In genomic region chr12:86802899-86803298, GRCm38 (mm10) we compare ENCODE assay signal across 9 mouse cellular contexts.
DNase-seq lines count a peak whose midpoint lies in the region; ATAC-seq and TF ChIP-seq lines count a peak whose summit lies in the region.
"Had no signal": no experiment of that assay in that cellular context is flagged by ENCODE, and none has a peak within 500 bp of the region (broad histone marks: within the 10 kb centered on the region; RNA-seq: fewer than 3 reads in every experiment).

No protein-coding gene starts in this region.

- peak overlapping the region; percentile 99 for H3K27ac ChIP-seq in gastrocnemius, adult 2 months
- peak overlapping the region; percentile 96 for H3K27ac ChIP-seq in limb, embryonic 14.5 days (replicated peaks; ENCODE audit: low read depth, low read length)
- peak overlapping the region; percentile 97 for H3K27ac ChIP-seq in stomach, postnatal 0 days (replicated peaks)

- no peak overlapping the region for H3K9ac ChIP-seq in limb, embryonic 14.5 days (ENCODE audit: low read depth, low read length, severe bottlenecking)
- no peak overlapping the region for H3K9ac ChIP-seq in stomach, postnatal 0 days (ENCODE audit: low read length)

- no peaks in the 10 kb centered on the region for H3K9me3 ChIP-seq in megakaryocyte, embryonic 14.5 days
- H3K9me3 ChIP-seq in limb, embryonic 14.5 days (ENCODE audit: control insufficient read depth, low read length): no peaks in the 10 kb centered on the region
- no peaks in the 10 kb centered on the region for H3K9me3 ChIP-seq in stomach, postnatal 0 days (ENCODE audit: control insufficient read depth, low read length)

- TF ChIP-seq POLR2A in limb, embryonic 14.5 days (IDR thresholded peaks at IDR 0.05; ENCODE audit: borderline replicate concordance, extremely low read depth, insufficient read depth, insufficient read length): no peak

- intact Hi-C loops in gastrocnemius, adult 2 months (cut with DNase I): loop anchor here (2.0 kb wide), 1 partner anchor 14 kb away; no protein-coding TSS in a partner anchor
- intact Hi-C loops in gastrocnemius, postnatal 14 days (cut with DNase I; ENCODE audit: low total_unique reads): no loop called here
- intact Hi-C loops in left cerebral cortex, postnatal 14 days (cut with DNase I): no loop called here

- H3K27me3 ChIP-seq in megakaryocyte, embryonic 14.5 days (replicated peaks): no peaks in the 10 kb centered on the region
- H3K27me3 ChIP-seq in limb, embryonic 14.5 days (ENCODE audit: control insufficient read depth, insufficient read depth, low read length): no peaks in the 10 kb centered on the region
- H3K27me3 ChIP-seq in stomach, postnatal 0 days (ENCODE audit: control insufficient read depth, insufficient read depth, low read length): no peaks in the 10 kb centered on the region

- no peak overlapping the region for H3K4me3 ChIP-seq in gastrocnemius, adult 2 months
- peak overlapping the region; percentile 51 for H3K4me3 ChIP-seq in megakaryocyte, embryonic 14.5 days (replicated peaks)
- no peak overlapping the region for H3K4me3 ChIP-seq in limb, embryonic 14.5 days (replicated peaks; ENCODE audit: low read length)
- H3K4me3 ChIP-seq in stomach, postnatal 0 days (ENCODE audit: low read depth, low read length): no peak overlapping the region

- TF ChIP-seq CTCF in gastrocnemius, adult 2 months (IDR thresholded peaks at IDR 0.05): no peak
- no peak for TF ChIP-seq CTCF in stomach, postnatal 0 days (IDR thresholded peaks at IDR 0.05; ENCODE audit: low read depth)

- TF ChIP-seq EP300 in stomach, postnatal 0 days (optimal IDR thresholded peaks at IDR 0.05): no peak

- H3K36me3 ChIP-seq in megakaryocyte, embryonic 14.5 days (replicated peaks; ENCODE audit: low read length): no peaks in the 10 kb centered on the region
- no peaks in the 10 kb centered on the region for H3K36me3 ChIP-seq in limb, embryonic 14.5 days (ENCODE audit: control insufficient read depth, insufficient read depth, low read length)
- no peaks in the 10 kb centered on the region for H3K36me3 ChIP-seq in stomach, postnatal 0 days (ENCODE audit: control insufficient read depth, insufficient read depth, low read length)

- H3K4me1 ChIP-seq in megakaryocyte, embryonic 14.5 days: peaks cover 98% of the 10 kb centered on the region
- H3K4me1 ChIP-seq in limb, embryonic 14.5 days (ENCODE audit: control insufficient read depth, insufficient read depth, low read length): peaks cover 85% of the 10 kb centered on the region
- H3K4me1 ChIP-seq in stomach, postnatal 0 days (replicated peaks; ENCODE audit: control insufficient read depth, insufficient read depth): peaks cover 19% of the 10 kb centered on the region

- peak overlapping the region; percentile 47 for H3K4me2 ChIP-seq in limb, embryonic 14.5 days (replicated peaks; ENCODE audit: low read depth, low read length, severe bottlenecking)
- no peak overlapping the region for H3K4me2 ChIP-seq in stomach, postnatal 0 days (replicated peaks; ENCODE audit: low read depth)

- no peak for ATAC-seq in megakaryocyte, adult 5-6 weeks (ENCODE audit: poor library complexity, severe bottlenecking)
- ATAC-seq in limb, embryonic 14.5 days (ENCODE audit: low FRiP score, low read depth): no peak
- ATAC-seq in stomach, postnatal 0 days (ENCODE audit: low FRiP score, low TSS enrichment): no peak

- WGBS in limb, embryonic 14.5 days: 43% methylated on average over 3 of the region's 3 CpGs
- 41% methylated on average over 3 of the region's 3 CpGs for WGBS in stomach, postnatal 0 days

- no peak for DNase-seq in gastrocnemius, adult 2 months
- DNase-seq in gastrocnemius, postnatal 14 days: no peak
- DNase-seq in limb, embryonic 14.5 days (ENCODE audit: low spot score): no peak
- DNase-seq in stomach, postnatal 0 days (ENCODE audit: low spot score): no peak
- DNase-seq in left cerebral cortex, postnatal 14 days (ENCODE audit: low spot score in 2 of 2): no peak
- no peak for DNase-seq in urinary bladder, postnatal 10 days (ENCODE audit: low spot score)
- DNase-seq: layer of hippocampus, postnatal 36 days had no signal
